Mouse (Mus musculus): Measurements from ENCODE around the gene Mpc1. TPM values are rescaled to one million over a fixed set of nuclear protein-coding genes. Genes with fewer than 3 reads are reported as not detected.

The Mpc1 gene
- polyA plus RNA-seq, 1 experiment from 2014 or later, result 196 TPM

DNA sequence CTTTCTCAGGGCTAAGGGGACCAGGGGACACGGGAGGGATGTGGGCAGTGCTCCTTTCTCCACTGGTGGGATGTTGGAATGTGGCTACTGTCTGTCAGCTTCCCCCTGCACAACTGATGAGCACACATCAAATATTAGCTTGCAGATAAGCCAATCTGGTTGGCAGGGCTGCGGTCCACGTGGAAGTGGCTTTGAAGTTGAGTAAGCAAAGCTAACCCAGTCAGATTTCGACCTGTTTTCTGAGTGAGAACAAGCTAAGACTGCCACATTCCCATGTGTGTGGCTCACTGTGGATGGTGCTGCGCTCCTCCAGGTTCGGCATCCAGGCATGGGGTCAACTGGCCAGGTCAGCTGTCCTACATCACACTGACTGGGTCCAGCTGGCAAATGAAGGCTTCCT is 9.8 kb upstream of the Mpc1 start:
- 26% methylated on average over 6 of the region's 6 CpGs for WGBS
- no peaks in the 10 kb centered on the region for H3K9me3 ChIP-seq (ENCODE audit: control insufficient read depth, low read length)
- H3K9ac ChIP-seq (ENCODE audit: low read length), result no peak overlapping the region
- no peak overlapping the region for H3K27ac ChIP-seq (ENCODE audit: low read length)
- no peaks in the 10 kb centered on the region for H3K36me3 ChIP-seq (ENCODE audit: control insufficient read depth, insufficient read depth, low read length)
- no peak for ATAC-seq (ENCODE audit: low read depth)
- H3K4me1 ChIP-seq (replicated peaks; ENCODE audit: control insufficient read depth, insufficient read depth, low read length), result no peaks in the 10 kb centered on the region; the same call in 1 of the 2 replicates
- no peak overlapping the region for H3K4me2 ChIP-seq (ENCODE audit: low read depth, low read length)
- H3K27me3 ChIP-seq (ENCODE audit: control insufficient read depth, insufficient read depth, low read depth, low read length), result no peaks in the 10 kb centered on the region; the same call in 1 of the 2 replicates
- no peak overlapping the region for H3K4me3 ChIP-seq (ENCODE audit: low read length)

DNA sequence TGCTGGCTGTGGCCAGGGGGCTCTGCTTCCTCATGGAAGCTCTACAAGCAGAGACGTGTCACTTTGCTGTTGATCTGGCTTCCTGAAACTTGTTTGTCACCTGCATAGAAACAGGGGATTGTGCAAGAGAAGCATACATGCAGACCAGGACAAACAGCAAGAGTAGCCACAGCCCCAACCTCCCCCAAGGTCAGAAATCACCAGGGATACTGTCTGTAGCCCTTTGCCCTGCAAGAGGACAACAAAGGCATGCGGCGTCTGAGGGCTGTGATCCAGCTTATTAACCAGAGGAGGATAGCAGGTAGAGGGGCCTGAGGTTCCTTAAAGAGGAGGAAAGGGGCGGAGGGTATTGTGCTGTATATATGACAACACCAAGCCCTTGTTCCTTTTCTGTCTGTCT is 6.6 kb upstream of the Mpc1 start:
- no peaks in the 10 kb centered on the region; the same call in 1 of the 2 replicates for H3K27me3 ChIP-seq (ENCODE audit: control insufficient read depth, insufficient read depth, low read depth, low read length)
- no peak overlapping the region for H3K27ac ChIP-seq (ENCODE audit: low read length)
- 57% methylated on average over 4 of the region's 4 CpGs for WGBS
- no peak overlapping the region for H3K4me3 ChIP-seq (ENCODE audit: low read length)
- H3K36me3 ChIP-seq (ENCODE audit: control insufficient read depth, insufficient read depth, low read length), result no peaks in the 10 kb centered on the region
- no peak overlapping the region for H3K9ac ChIP-seq (ENCODE audit: low read length)
- no peak overlapping the region for H3K4me2 ChIP-seq (ENCODE audit: low read depth, low read length)
- H3K9me3 ChIP-seq (ENCODE audit: control insufficient read depth, low read length), result no peaks in the 10 kb centered on the region
- no peaks in the 10 kb centered on the region; the same call in 1 of the 2 replicates for H3K4me1 ChIP-seq (replicated peaks; ENCODE audit: control insufficient read depth, insufficient read depth, low read length)
- no peak for ATAC-seq (ENCODE audit: low read depth)

DNA sequence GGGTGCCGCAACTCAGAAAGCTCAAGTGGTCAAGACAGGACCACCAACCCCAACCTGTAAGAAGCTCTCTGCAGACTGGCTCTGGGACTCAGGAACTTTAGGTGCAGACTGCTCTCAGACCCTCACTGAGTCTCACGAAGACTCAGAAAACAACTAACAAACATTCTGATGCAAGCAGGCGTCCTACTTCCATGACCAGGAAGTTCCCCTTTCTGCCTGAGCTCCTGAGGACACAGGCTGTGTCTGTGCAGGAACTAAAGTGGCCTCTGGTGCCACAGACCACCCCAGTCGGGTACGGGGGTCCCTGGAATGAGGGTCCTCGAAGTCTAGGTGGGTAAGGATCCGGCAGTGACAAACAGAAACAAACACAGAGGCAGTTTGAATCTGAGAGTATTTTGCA is 6.0 kb upstream of the Mpc1 start:
- WGBS, result 72% methylated on average over 7 of the region's 7 CpGs
- H3K9me3 ChIP-seq (ENCODE audit: control insufficient read depth, low read length), result no peaks in the 10 kb centered on the region

DNA sequence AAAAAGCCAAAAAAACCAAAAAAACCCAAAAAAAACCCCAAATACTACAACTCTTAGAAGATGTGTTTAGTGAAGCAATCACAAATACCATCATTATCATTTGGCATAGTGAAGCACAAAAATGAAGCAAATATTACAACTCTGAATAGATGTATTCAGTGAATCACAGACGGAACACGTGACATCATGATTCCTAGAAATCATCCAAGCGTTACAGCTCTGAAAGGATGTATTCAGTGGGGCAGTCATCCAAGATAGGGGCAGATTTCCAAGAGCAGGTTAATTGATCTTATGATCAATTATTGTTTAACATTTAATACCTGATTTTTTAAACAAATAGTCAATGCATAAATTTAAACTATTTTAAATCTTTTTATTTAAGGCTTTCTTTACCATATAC is 5.4 kb upstream of the Mpc1 start:
- no peaks in the 10 kb centered on the region for H3K36me3 ChIP-seq (ENCODE audit: control insufficient read depth, insufficient read depth, low read length)
- no peaks in the 10 kb centered on the region; the same call in 1 of the 2 replicates for H3K27me3 ChIP-seq (ENCODE audit: control insufficient read depth, insufficient read depth, low read depth, low read length)
- 86% methylated on average over 3 of the region's 3 CpGs for WGBS
- H3K9ac ChIP-seq (ENCODE audit: low read length), result no peak overlapping the region
- no peak for ATAC-seq (ENCODE audit: low read depth)
- no peaks in the 10 kb centered on the region; the same call in 1 of the 2 replicates for H3K4me1 ChIP-seq (replicated peaks; ENCODE audit: control insufficient read depth, insufficient read depth, low read length)
- H3K27ac ChIP-seq (ENCODE audit: low read length), result no peak overlapping the region
- H3K9me3 ChIP-seq (ENCODE audit: control insufficient read depth, low read length), result no peaks in the 10 kb centered on the region
- H3K4me2 ChIP-seq (ENCODE audit: low read depth, low read length), result no peak overlapping the region
- no peak overlapping the region for H3K4me3 ChIP-seq (ENCODE audit: low read length)

More for the DNA sequence above, 6.0 kb upstream of the Mpc1 start:
- no peak overlapping the region for H3K9ac ChIP-seq (ENCODE audit: low read length)
- H3K4me2 ChIP-seq (ENCODE audit: low read depth, low read length), result no peak overlapping the region
- no peak overlapping the region for H3K4me3 ChIP-seq (ENCODE audit: low read length)
- no peak overlapping the region for H3K27ac ChIP-seq (ENCODE audit: low read length)
- H3K4me1 ChIP-seq (replicated peaks; ENCODE audit: control insufficient read depth, insufficient read depth, low read length), result no peaks in the 10 kb centered on the region; the same call in 1 of the 2 replicates
- no peak for ATAC-seq (ENCODE audit: low read depth)
- no peaks in the 10 kb centered on the region for H3K36me3 ChIP-seq (ENCODE audit: control insufficient read depth, insufficient read depth, low read length)
- no peaks in the 10 kb centered on the region; the same call in 1 of the 2 replicates for H3K27me3 ChIP-seq (ENCODE audit: control insufficient read depth, insufficient read depth, low read depth, low read length)

DNA sequence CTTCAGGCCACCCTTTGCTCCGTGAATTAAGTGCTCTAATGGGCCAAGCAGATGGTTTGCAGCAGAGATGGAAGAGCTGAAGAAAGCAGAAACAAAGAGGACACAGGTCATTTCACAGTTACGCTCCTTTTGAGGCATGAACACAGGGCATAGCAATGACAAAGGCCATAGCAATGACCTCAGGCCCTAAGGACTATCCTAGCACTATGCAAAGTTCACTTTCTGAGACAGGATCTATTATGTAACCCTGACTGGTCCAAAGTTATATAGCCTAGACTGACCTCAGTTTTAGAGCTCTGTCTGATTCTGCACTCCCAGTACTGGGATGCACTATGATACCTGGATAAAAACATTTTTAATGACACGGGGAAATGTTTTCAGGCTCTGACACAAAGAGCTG is 4.3 kb upstream of the Mpc1 start:
- no peak overlapping the region for H3K4me3 ChIP-seq (ENCODE audit: low read length)
- H3K4me2 ChIP-seq (ENCODE audit: low read depth, low read length), result no peak overlapping the region
- WGBS, result 62% methylated on average over 3 of the region's 3 CpGs
- no peak overlapping the region for H3K27ac ChIP-seq (ENCODE audit: low read length)
- no peaks in the 10 kb centered on the region for H3K4me1 ChIP-seq (replicated peaks; ENCODE audit: control insufficient read depth, insufficient read depth, low read length)
- H3K27me3 ChIP-seq (ENCODE audit: control insufficient read depth, insufficient read depth, low read depth, low read length), result no peaks in the 10 kb centered on the region; the same call in 1 of the 2 replicates
- ATAC-seq (ENCODE audit: low read depth), result no peak
- no peaks in the 10 kb centered on the region for H3K36me3 ChIP-seq (ENCODE audit: control insufficient read depth, insufficient read depth, low read length)
- no peak overlapping the region for H3K9ac ChIP-seq (ENCODE audit: low read length)
- H3K9me3 ChIP-seq (ENCODE audit: control insufficient read depth, low read length), result no peaks in the 10 kb centered on the region

DNA sequence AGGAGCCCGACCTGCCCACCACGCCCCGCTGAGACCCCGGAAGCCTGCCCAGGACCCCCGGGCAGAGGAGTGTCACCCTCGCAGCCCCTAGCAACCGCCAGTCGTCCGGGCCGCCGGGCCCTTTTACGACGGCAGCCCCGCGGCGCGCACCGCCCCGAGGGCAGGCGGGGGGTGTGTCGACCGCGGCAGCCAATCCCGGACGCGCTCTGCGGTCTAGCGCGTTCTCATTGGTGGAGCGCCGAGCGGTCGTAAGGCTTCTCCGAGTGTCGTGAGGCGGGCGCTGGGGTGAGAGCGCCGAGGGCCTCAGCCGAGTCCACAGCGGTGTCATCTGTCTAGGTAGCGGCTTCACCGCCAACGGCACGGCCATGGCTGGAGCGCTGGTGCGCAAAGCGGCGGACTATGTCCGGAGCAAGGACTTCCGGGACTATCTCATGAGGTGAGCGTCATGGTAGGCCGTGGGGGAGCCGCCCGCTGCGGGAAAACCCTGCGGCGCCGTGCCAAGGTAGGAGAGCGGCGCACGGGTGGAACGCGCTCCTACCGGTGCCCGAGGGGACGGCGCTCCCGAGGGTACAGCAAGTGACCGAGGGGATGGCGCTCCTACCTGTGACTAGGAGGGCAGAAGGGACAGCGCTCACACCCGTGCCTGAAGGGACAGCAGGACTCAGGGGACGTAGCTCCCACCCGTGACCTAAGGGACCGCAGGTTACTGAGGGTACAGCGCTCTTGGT is 986 bp downstream of the Mpc1 start:
- peak overlapping the region; percentile 99 for H3K27ac ChIP-seq (ENCODE audit: low read length)
- H3K4me2 ChIP-seq (ENCODE audit: low read depth, low read length), result peak overlapping the region; percentile 93
- H3K4me3 ChIP-seq (ENCODE audit: low read length), result peak overlapping the region; percentile 90
- H3K9ac ChIP-seq (ENCODE audit: low read length), result peak overlapping the region; percentile 92
- no peaks in the 10 kb centered on the region for H3K27me3 ChIP-seq (ENCODE audit: control insufficient read depth, insufficient read depth, low read depth, low read length)
- under 1% methylated on average over 73 of the region's 77 CpGs for WGBS
- peaks cover 4% of the 10 kb centered on the region; the same call in 1 of the 2 replicates for H3K4me1 ChIP-seq (replicated peaks; ENCODE audit: control insufficient read depth, insufficient read depth, low read length)
- no peaks in the 10 kb centered on the region for H3K9me3 ChIP-seq (ENCODE audit: control insufficient read depth, low read length)
- H3K36me3 ChIP-seq (ENCODE audit: control insufficient read depth, insufficient read depth, low read length), result no peaks in the 10 kb centered on the region
- peak; percentile 99 for ATAC-seq (ENCODE audit: low read depth)

DNA sequence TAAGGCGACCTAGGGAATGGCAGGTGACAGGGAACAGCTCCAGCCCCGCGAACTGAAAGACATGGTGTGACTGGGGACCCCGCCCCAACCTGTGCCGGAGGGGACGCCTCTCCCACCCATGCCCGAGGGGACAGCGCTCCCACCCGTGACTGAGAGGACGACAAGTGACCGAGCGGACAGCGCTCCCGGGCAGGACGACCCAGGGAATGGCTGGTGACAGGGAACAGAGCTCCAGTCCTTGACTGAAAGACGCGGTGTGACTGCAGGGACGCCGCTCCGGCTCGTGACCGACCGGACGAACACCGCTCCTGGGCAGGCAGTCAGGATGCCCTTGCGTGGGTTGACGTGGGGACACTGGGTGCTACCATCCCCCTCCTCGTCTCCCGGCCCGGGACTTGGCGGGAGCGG is 1.6 kb downstream of the Mpc1 start:
- H3K27ac ChIP-seq (ENCODE audit: low read length), result peak overlapping the region; percentile 88; the same call in 1 of the 2 replicates
- H3K27me3 ChIP-seq (ENCODE audit: control insufficient read depth, insufficient read depth, low read depth, low read length), result no peaks in the 10 kb centered on the region
- H3K4me3 ChIP-seq (ENCODE audit: low read length), result peak overlapping the region; percentile 90
- H3K4me2 ChIP-seq (ENCODE audit: low read depth, low read length), result peak overlapping the region; percentile 93
- H3K9ac ChIP-seq (ENCODE audit: low read length), result peak overlapping the region; percentile 92
- peak; percentile 6; the same call in 1 of the 2 replicates for ATAC-seq (ENCODE audit: low read depth)
- under 1% methylated on average over 32 of the region's 32 CpGs for WGBS
- H3K9me3 ChIP-seq (ENCODE audit: control insufficient read depth, low read length), result no peaks in the 10 kb centered on the region
- H3K4me1 ChIP-seq (replicated peaks; ENCODE audit: control insufficient read depth, insufficient read depth, low read length), result peaks cover 4% of the 10 kb centered on the region; the same call in 1 of the 2 replicates
- H3K36me3 ChIP-seq (ENCODE audit: control insufficient read depth, insufficient read depth, low read length), result no peaks in the 10 kb centered on the region

DNA sequence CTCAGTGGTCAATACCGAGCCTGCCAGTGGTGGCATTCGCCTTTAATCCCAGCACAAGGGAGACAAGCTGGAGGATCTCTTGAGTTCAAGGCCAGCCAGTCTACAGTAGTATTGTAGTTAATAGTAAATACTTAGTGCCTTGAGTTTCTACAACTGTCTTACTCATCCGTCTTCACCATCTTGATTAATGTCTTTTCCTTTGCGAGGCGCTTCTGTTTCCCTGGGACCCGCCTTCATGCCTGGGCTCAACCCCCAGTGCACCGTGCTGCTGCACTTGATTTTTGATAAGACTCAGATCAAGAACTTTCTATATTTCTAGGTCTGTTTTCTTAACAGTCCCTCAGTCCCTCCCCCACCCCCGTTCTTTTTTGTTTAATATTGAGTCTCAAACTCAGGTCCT is 2.4 kb downstream of the Mpc1 start:
- no peak for ATAC-seq (ENCODE audit: low read depth)
- Histone ChIP-seq H3K4me1 (replicated peaks; ENCODE audit: control insufficient read depth, insufficient read depth, low read length) (peaks cover 4% of the 10 kb centered on the region; the same call in 1 of the 2 replicates), H3K36me3 (ENCODE audit: control insufficient read depth, insufficient read depth, low read length) (no peaks in the 10 kb centered on the region), H3K4me3 (ENCODE audit: low read length) (peak overlapping the region; percentile 90; the same call in 1 of the 2 replicates), H3K27ac (ENCODE audit: low read length) (no peak overlapping the region), H3K4me2 (ENCODE audit: low read depth, low read length) (peak overlapping the region; percentile 93), H3K9me3 (ENCODE audit: control insufficient read depth, low read length) (no peaks in the 10 kb centered on the region), H3K27me3 (ENCODE audit: control insufficient read depth, insufficient read depth, low read depth, low read length) (no peaks in the 10 kb centered on the region), H3K9ac (ENCODE audit: low read length) (0 out of 2 replicates have a peak overlapping the region, but pooled peaks have one; percentile 92)
- 24% methylated on average over 8 of the region's 8 CpGs for WGBS

DNA sequence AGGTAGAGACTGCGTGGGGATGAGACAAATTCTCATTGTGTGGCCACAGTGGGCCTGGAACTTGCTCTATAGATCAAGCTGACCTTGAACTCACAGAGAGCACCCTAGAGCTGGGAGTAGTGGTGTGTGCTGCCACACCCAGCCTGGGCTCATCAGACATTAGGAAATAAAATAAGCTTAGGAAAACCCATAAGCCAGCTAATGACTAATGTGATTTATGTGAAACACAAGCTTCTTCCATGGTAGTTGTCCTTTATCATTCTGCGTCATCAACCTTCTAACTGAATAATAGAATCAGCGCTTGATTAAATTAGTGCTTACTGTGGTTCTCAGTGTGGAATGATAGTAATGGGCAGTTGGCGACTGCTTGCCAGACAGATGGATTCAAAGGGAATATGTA is 4.3 kb downstream of the Mpc1 start:
- Histone ChIP-seq H3K27ac (ENCODE audit: low read length) (no peak overlapping the region), H3K4me2 (ENCODE audit: low read depth, low read length) (no peak overlapping the region), H3K9ac (ENCODE audit: low read length) (no peak overlapping the region), H3K27me3 (ENCODE audit: control insufficient read depth, insufficient read depth, low read depth, low read length) (no peaks in the 10 kb centered on the region), H3K4me3 (ENCODE audit: low read length) (no peak overlapping the region), H3K36me3 (ENCODE audit: control insufficient read depth, insufficient read depth, low read length) (no peaks in the 10 kb centered on the region), H3K4me1 (replicated peaks; ENCODE audit: control insufficient read depth, insufficient read depth, low read length) (peaks cover 4% of the 10 kb centered on the region; the same call in 1 of the 2 replicates), H3K9me3 (ENCODE audit: control insufficient read depth, low read length) (no peaks in the 10 kb centered on the region)
- ATAC-seq (ENCODE audit: low read depth), result no peak
- WGBS, result 89% methylated on average over 4 of the region's 4 CpGs
